Mouse (Mus musculus): ENCODE data around the gene AI481877.

GRCm38 (mm10) chr4:59007016-59007415 is 131.8 kb downstream of the AI481877 start:
- TF ChIP-seq CTCF (IDR thresholded peaks at IDR 0.05; ENCODE audit: control insufficient read depth, insufficient read depth, insufficient replicate concordance, low read depth, low read length) (no peak), POLR2A (IDR thresholded peaks at IDR 0.05; ENCODE audit: control insufficient read depth, low read depth, low read length) (no peak)

Data from testis, adult 2 months (tissue).